Comparison of ENCODE assay signal across 8 mouse cellular contexts in genomic region chr7:100931926-100932480, GRCm38 (mm10). TPM values are rescaled to one million over a fixed set of nuclear protein-coding genes. Genes with fewer than 3 reads are reported as not detected.
DNase-seq lines count a peak whose midpoint lies in the region; ATAC-seq lines count a peak whose summit lies in the region.

Gene Arhgef17, minus strand, starts transcription at chr7:100932107.

- H3K4me3 ChIP-seq in forebrain, embryonic 13.5 days, result peak within 1 kb of the TSS; percentile 58
- H3K4me3 ChIP-seq in midbrain, embryonic 15.5 days, result peak within 1 kb of the TSS; percentile 43

- H3K9me3 ChIP-seq in forebrain, embryonic 13.5 days (replicated peaks), result no peaks in the 10 kb centered on the region
- H3K9me3 ChIP-seq in midbrain, embryonic 15.5 days, result no peaks in the 10 kb centered on the region

- WGBS in forebrain, embryonic 13.5 days, result under 1% methylated on average over 35 of the region's 35 CpGs
- WGBS in midbrain, embryonic 15.5 days, result 0% methylated on average over 34 of the region's 35 CpGs

- H3K4me2 ChIP-seq in forebrain, embryonic 13.5 days, result peak within 1 kb of the TSS; percentile 93
- peak within 1 kb of the TSS; percentile 89 for H3K4me2 ChIP-seq in midbrain, embryonic 15.5 days

- peaks cover 55% of the 10 kb centered on the region for H3K4me1 ChIP-seq in forebrain, embryonic 13.5 days
- H3K4me1 ChIP-seq in midbrain, embryonic 15.5 days, result peaks cover 38% of the 10 kb centered on the region

- DNase-seq in cerebellum, postnatal 10 days, result peak; percentile 40 to 54
- no peak for DNase-seq in cerebellum, adult 9-10 months
- DNase-seq in adipocyte (ENCODE audit: low spot score), result peak; percentile 70
- DNase-seq in heart, postnatal 25 days (ENCODE audit: low spot score), result no peak
- DNase-seq in left cerebral cortex, postnatal 36 days (ENCODE audit: low spot score in 2 of 2), result no peak

- no peaks in the 10 kb centered on the region for H3K36me3 ChIP-seq in forebrain, embryonic 13.5 days (ENCODE audit: poor library complexity, severe bottlenecking)
- H3K36me3 ChIP-seq in midbrain, embryonic 15.5 days (replicated peaks), result no peaks in the 10 kb centered on the region

- H3K9ac ChIP-seq in forebrain, embryonic 13.5 days, result peak within 1 kb of the TSS; percentile 82
- peak within 1 kb of the TSS; percentile 33 for H3K9ac ChIP-seq in midbrain, embryonic 15.5 days

- peak within 1 kb of the TSS; percentile 93 for H3K27ac ChIP-seq in forebrain, embryonic 13.5 days
- H3K27ac ChIP-seq in midbrain, embryonic 15.5 days, result peak within 1 kb of the TSS; percentile 67

- peaks cover 10% of the 10 kb centered on the region for H3K27me3 ChIP-seq in forebrain, embryonic 13.5 days
- H3K27me3 ChIP-seq in midbrain, embryonic 15.5 days (replicated peaks), result peaks cover 48% of the 10 kb centered on the region

- intact Hi-C loops in heart, postnatal 25 days (cut with DNase I), result loop anchor here (1.0 kb wide), 1 partner anchor 25 kb away; no protein-coding TSS in a partner anchor
- intact Hi-C loops in left cerebral cortex, postnatal 36 days (cut with DNase I), result loop anchor here (1.0 kb wide), 1 partner anchor 25 kb away; no protein-coding TSS in a partner anchor

- peak; percentile 80 for ATAC-seq in forebrain, embryonic 13.5 days
- ATAC-seq in midbrain, embryonic 15.5 days (replicated peaks), result peak; percentile 70
- no peak for ATAC-seq in megakaryocyte progenitor cell, adult 5-6 weeks (replicated peaks; ENCODE audit: poor library complexity)

RNA-seq across cellular contexts. Expression of gene Arhgef17, which starts in this region (rescaled TPM):
- polyA plus RNA-seq in forebrain, embryonic 13.5 days (2015; fragmentation: Nextera tagmentation; extraction: Ambion mirVana), result 4.4 and 4.7 TPM in 2 replicates
- 10 to 100 TPM; 24.0 to 28.8 TPM for total RNA-seq in heart, postnatal 25 days (2021)
- 100 to 1,000 TPM; 128 to 134 TPM for total RNA-seq in left cerebral cortex, postnatal 36 days (2021)
- 13.9 and 14.4 TPM in 2 replicates for polyA plus RNA-seq in midbrain, embryonic 15.5 days (2015; fragmentation: Nextera tagmentation; extraction: Ambion mirVana)
- total RNA-seq in megakaryocyte progenitor cell, adult 5-6 weeks (2015), result 0.12 and 0.44 TPM in 2 replicates
- 0.08 TPM in 1 of 2 replicates, not detected in the other for total RNA-seq in megakaryocyte progenitor cell, adult 5-6 weeks (2017)

Comparison
In these comparisons a context has a peak if more than half of its experiments do, and no peak if none do; other contexts are left out.
1. RNA of gene Arhgef17 (total RNA-seq): 128 to 134 TPM in left cerebral cortex, postnatal 36 days and 24.0 to 28.8 TPM in heart, postnatal 25 days; 0.08 to 0.44 TPM in megakaryocyte progenitor cell, adult 5-6 weeks; every median in the first group is over 10 times any median in the second.
2. RNA of gene Arhgef17 (total RNA-seq): 128 to 134 TPM in left cerebral cortex, postnatal 36 days; 24.0 to 28.8 TPM in heart, postnatal 25 days; every median in the first group is over 4 times any median in the second.
3. DNase-seq: peak in cerebellum, postnatal 10 days (2 of 2) and adipocyte (single experiment); none in cerebellum, adult 9-10 months (single experiment), heart, postnatal 25 days (single experiment) and left cerebral cortex, postnatal 36 days (0 of 2).